Mouse (Mus musculus) activated CD4-positive, CD25-positive, alpha-beta regulatory T cell, adult 4 months (primary cell): ENCODE results near the gene A930009A15Rik. TPM values are rescaled to one million over a fixed set of nuclear protein-coding genes. Genes with fewer than 3 reads are reported as not detected.
A peak's percentile ranks its signal among the peaks of the same experiment; 100 is the strongest.

Source experiments
- ATAC-seq: one replicate; pipeline ENCODE4 v1.8.0; 2017
- polyA plus RNA-seq, 2 experiments: library from polyadenylated mRNA; unstranded; fragments of 100-300 nt; shearing (Covaris generic); gene quantifications; one replicate each; pipeline ENCODE4 v1.2.1; 2017

Gene A930009A15Rik
- polyA plus RNA-seq, 2 experiments from 2014 or later = not detected

DNA sequence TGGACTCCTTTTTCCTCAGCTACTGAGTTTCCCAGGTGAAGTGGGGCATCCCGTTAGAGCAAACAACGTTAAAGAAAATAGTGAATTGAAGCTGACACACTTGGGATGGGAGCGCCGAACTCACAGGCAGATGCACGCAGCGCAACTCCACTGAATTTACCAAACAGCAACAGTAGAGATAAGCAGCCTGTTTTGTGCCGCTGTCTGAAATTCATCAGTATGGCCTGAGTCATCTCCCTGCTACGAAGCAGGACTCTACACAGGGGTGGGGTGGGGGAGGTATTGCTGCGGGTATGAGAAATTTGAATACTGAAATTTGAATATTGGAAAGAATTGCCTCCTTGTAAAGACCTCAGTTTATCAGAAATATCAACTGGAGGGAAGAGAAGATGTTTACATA, 12.2 kb downstream of the A930009A15Rik start:
- ATAC-seq = no peak

DNA sequence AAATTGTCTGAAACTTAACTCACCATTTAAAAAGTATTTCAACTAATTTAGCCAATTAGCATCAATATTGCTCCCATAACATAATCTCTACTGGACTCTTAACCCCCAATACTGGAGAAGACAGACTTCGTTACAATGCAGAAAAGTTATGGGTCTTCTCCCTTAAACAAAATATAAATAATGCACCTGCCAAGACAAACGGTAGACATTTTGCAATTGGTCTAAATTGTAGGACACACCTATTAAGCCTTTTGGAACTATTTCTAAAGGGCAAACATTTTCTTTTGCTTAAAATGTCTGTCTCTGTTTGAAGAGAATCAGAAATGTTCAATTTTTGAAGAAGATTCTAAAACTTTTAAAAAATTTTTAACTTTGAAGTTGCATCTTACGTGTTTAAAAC, 13.3 kb downstream of the A930009A15Rik start:
- ATAC-seq = no peak

DNA sequence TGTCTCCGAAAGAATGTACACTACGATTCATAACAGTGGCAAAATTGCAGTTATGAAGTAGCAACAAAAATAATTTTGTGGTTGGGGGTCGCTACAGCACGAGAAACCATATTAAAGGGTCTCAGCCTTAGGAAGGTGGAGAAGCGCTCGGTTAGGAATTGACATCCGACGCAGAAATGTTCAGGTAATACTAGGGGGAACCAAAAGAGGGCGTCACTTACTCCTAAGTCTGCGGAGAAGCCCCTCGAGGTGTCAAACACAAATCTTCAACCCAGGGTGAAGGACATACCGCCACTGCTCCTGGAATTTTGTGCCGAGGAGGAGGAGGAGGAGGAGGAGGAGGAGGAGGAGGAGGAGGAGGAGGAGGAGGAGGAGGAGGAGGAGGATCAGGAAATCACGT, 14.9 kb downstream of the A930009A15Rik start:
- ATAC-seq = no peak

DNA sequence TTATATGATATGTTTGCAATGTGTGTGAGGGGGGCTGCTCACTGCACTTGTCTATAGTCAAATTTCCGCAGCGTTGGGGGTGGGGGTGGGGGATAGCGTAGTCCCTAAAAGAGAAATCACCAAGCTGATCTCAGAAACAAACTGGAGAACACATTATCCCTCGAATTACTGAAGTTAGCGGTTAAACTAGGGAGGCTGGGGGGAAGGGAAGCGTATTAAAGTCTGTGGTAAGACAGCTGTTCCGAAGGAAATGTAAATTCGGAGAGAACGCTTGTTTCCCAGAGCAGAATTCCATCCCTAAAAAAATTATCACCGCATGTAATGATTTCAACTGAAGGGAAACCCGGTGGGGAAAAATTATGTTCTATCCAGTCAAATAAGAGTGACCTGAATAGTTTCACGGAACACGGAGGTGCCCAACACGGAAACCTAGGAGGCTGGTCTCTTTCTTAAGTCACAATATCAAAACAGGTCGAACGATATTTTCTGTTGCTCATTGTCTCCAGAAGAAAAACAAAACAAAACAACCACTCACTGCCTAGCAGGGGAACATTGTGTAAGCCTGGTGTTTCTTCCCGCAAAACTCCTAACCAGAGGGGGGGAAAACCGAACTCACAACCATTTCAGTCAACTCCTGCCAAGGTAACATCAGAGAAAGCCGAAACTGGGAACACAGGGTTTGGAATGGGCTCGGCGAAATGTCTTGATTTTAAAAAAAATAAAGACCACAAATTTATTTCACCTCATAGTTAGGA, 15.9 kb downstream of the A930009A15Rik start:
- ATAC-seq = no peak

DNA sequence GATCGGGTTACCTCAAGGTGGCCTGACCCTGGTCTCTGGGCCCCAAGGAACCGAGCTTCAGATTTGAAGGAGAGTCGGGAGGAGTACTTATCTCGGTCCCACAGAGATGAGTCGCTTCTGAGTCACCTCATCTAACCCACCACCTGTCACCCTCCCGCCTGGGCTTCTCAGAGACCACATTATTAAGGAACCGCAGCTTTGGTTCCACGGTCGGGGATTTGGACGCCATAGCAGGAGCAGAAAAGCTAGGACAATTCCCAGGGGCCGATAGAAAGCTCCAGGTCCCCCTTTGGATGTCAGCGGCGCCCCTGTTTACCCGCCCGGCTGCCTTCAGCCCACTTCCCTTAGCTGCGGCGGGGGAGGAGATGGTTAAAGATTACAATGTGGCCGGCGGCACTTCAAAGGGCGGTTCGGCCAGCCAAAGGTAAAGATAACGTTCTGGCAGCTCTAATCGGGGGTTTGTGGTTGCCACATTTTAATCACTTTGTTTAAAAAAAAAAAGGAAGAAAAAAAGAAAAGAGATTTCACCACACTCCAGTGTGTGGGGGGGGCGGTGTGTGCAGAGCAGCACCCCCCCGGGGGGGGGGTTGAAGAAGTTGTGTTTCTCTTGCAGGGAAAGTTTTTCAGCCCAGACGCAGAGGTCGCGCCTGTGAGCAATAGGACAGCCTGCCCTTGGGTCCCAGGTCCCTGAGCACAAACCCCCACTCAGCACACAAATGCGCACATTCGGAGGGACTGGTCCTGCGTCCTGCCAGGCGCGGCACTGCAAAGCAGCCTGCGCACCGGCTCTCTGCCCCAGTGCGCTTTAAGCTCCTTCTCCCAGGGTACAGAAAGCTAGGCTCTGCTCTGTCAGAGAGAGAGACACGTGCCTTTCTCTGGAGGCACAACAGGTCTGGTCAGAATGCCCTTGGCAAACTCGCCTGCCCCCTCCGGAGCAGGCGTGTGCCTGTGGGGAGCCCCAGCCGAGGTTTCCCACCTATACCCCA, 16.8 kb downstream of the A930009A15Rik start:
- ATAC-seq = no peak

DNA sequence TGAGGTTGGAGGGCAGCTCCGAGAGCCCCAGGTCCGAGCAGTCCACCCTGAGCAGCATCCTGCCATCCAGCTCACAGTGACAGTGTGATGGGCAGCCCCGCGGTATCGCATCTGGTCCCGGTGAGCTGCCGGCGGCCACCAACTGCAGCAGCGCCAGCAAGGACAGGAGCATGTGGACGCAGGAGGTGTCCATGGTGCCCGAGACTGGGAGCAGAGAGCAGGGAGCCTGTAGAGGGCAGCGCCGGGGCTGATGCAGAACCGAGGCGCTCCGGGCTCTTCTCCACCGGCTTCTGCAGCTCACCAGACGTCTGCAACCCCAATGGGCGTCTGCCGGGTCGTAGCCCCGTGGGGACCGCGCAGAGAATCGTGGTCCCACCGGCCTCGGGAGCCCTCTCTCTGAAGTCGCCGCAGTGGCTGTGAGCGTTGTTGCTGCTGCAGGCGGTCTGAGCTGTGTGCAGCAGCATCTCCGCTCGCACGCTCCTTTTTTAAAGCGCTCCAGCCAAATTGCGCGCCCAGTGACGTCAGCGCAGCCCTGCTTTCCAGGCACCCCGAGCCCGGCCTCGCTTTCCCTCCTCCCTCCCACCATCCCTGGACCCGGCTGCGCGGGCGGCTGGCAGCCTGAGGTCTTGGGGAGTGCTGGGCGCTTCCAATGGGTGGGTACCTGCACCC, 17.6 kb downstream of the A930009A15Rik start, which contains the start of gene Lgr5:
Gene Lgr5 (minus strand): TSS at position 480 of the 669 bp plus-strand sequence.
- no peak for ATAC-seq

DNA sequence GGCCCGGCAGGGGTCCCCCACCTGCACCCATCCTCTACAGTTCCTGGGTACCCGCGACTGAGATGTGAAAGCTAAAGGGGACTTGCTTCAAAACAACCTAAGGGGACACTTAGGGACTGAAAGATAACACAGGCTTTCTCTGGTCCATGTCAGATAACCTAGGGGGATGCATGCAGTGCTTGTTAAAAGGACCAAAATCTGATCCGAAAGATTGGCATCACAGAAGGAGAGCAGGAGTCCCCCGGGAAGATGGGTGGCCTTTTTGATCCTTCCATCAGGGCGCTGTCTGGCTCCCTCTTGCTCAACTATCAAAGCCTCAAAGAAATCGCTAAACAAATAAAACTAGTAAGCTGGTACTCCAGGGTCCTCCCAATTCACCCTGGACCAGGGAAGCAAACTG, 18.2 kb downstream of the A930009A15Rik start:
- no peak for ATAC-seq

DNA sequence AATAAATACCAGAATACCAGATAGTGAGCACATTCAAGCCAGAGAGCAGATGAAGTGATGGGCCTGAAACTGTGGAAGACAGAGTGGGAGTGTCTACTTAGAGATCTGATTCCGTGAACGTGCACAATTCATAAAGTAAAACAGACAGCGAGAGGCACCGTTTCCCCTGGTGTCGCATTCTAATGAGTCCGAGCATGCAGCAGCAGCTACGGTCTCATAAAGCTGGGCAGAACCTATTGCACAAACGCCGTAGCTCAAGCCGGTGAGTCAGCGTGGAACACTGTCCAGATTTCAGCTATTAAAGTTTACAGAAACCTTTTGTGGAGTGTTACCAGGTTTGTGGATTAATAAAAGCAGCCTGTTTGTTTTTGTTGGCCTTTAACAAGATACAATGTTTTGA, 23.4 kb downstream of the A930009A15Rik start:
- no peak for ATAC-seq

DNA sequence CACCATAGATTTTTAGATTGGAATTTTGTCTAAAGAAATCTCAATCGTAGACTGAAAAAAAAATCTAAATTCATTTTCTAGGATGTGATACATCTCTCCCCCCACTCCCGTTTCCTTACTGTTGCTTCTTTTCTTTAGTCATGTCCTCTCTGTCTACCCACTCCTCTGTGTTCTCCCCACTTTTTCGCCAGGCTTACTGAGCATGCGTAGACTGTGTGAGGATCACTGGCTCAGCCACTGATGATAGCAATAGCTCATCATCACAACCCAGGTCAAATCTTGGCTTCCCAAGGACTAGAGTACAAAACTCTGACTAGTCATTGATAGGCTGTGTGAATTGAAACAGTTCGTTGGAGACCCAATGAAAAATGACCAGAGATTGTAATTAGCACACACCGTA, 23.9 kb downstream of the A930009A15Rik start:
- no peak for ATAC-seq

DNA sequence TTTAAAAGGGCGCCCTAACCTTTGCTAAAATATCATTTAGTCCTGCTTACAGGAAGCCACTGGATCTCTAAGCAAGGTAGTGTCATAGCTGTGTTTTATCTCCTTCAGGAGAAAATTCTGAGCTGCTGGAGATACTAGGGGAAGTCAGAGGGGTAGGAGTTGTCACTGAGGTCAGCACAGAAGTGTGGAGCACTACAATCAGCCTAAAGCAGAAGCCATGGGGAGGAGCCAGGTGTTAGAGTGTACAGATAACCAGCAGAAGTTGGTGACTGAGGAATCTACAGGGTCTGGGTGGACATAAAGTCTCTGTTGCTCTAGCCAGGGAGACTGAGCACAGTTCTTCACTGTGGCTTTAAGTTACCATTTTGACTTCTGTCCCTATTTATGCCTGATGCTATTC, 26.0 kb downstream of the A930009A15Rik start:
- ATAC-seq = no peak

DNA sequence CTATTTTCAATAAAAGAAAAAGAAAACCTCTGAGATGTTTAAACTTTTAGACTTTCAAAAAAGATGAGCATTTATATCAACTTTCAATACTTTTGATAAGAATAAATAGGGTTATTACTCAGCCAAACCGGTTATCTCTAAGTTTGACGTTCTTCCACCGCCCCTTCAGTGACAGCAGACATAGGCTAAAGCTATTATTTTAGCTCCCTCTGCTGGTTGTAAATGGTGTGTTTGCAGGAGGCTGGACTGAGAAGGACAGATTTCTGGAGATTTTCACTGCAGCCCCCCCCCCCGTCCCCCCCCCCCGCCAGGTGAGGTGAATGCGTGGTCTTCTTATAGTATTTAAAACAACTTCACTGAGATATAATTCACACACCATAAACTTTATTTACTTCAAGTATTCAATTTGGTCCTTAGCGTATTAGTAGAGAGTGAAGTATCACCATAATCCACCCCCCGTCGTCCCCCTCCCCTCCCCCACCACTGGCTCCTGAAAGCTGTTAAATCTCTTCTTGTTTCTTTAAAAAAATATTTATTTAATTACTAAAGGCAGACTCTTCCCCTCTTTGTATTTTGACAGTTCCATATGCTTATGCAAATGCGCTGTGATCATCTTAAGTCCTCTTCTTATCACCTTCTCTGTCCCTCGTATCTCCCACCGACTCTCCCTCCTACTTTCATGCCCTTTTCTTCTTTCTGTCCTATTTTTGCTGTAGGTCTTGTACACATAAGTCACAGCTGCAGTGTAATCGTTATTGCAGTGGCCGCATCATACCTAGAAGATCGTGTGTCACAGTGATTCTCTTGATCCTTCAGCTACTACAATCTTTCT, 47.9 kb downstream of the A930009A15Rik start:
- peak; percentile 59 for ATAC-seq

DNA sequence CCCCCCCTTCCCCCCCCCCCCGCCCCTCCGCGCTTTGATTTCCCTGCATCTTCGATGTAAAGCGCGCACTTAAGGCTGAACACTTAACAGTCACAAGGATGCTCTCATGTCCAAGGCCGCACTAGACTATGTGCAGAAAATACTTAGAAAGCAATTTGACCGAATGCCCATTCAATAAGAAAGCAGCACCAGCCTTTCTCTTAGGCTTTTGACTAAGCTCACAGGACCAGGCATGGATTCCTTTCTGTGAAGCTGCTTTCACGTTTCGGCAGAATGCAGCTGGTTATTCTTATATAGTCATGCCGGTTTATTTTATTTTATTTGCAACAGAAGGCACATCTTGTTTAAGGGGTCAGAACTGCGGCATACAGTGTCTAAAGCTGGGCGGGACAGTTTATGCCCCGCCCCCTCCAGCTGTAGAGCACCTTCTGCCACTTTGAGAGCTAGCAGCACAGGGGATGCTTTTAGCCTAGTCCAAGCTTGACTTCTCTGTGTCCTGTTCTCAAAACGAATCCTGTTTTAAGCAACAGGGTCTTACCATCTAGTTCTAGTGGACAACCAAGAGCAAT, 48.6 kb downstream of the A930009A15Rik start:
- no peak for ATAC-seq

DNA sequence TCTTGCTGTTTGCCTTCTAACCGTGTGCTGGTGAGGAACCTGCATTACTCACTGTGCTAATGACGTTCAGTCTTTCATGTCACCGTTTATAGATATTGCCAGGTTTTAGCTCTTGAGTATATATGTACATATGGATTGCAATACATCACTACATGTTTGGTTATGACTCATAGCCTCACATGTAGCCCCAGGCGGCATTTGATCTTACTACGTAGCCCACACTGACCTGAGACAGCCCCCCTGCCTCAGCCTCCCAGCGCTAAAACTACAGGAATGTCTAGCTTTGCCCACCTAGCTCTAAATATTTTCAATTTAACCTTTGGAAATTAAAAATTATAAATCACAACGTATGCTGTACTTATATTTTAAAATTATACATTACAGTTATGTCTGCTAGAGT, 53.7 kb downstream of the A930009A15Rik start:
- no peak for ATAC-seq

DNA sequence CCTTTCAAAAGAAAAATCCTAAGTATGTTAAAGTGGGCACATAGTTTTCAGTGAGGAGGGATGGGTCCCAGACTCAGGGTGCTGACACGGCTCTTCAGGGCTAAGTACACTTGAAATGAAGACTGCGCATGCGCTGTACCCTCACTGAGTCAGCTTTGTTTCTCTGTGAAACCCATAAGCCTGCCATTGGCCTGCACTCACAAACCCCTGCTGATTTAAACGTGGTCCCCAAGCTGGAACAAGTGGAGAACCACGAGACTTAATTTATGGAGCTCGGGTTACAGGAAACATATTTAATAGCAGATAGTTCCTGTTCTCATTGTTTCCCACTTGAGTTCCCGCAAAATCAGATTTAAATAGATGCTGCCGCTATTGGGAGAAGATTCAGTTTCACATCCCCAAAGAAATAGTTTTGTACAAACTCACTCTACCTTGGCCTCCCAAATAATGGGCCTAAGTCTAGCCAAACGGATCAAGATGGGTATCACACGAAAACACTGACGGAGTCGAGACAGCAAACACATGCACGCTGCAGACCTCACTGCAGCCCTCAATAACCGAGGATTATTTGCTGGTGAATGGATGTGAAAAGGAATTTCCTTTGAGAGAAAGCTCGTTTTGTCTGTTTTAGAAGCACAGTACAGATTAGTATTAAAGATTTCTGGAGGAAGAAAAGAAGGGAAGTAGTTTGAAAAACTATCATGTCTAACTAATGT, 54.3 kb downstream of the A930009A15Rik start:
- ATAC-seq = no peak

DNA sequence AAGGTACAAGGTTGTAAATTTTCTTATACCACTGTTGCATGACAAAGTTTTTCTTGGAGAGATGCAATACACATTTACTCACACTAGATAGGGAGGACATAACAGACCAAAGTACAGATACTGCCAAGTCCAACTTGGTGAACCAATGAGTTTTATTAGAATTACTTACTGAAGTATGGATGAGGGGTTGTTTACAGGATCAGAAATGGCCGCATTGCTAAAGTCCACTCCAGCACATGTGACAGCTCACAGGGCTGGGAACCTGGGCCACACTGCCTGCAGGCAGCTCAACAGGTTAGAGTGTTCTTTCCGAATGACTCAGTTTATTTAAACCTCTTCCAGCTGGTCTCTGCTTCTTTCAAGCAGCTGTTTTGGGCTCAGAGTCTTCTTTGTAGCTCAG, 55.2 kb downstream of the A930009A15Rik start:
- no peak for ATAC-seq

DNA sequence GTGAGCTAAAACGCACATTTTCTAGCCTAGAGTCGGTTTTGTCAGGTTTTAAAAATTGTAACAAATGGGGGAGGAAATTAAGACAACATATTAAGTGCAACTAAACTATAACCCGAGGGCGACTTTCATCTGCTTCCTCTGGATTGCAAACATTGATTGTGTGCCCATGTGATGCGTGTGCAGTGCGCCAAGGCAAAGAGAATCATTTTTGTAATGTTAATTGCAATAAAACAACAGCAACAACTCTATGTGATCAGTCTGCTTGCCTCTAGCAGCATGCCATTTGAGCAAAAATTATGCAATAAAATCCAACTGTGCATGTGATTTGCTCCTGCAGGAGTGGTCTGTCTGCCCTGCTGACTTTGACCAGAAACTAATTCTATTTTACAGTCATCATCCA, 56.9 kb downstream of the A930009A15Rik start:
- ATAC-seq = no peak

Other genes with a start within 250 kb of the A930009A15Rik start
- 10 to 100 TPM; 41.0 to 44.7 TPM for gene Tmem19, start 207.5 kb upstream of the A930009A15Rik start, polyA plus RNA-seq
- gene Thap2, start 185.5 kb upstream of the A930009A15Rik start, polyA plus RNA-seq = 10 to 100 TPM; 12.8 to 13.7 TPM
- 10 to 100 TPM; 23.2 to 35.4 TPM for gene Zfc3h1, start 185.0 kb upstream of the A930009A15Rik start, polyA plus RNA-seq
- gene Lgr5, start 17.8 kb downstream of the A930009A15Rik start, polyA plus RNA-seq = under 1 TPM in 1 of 2 experiments, not detected in 1; 0.09 TPM
- under 1 TPM in 1 of 2 experiments, not detected in 1; 0.59 TPM for gene Tspan8, start 246.8 kb downstream of the A930009A15Rik start, polyA plus RNA-seq